Mouse (Mus musculus) right cerebral cortex, postnatal 36 days (tissue): ENCODE measurements around the gene Kiss1r.

Experiments
- DNase-seq, 2 experiments: peaks; one replicate each; pipeline ENCODE4 v3.0.0; 2022; ENCODE audit warnings: low spot score in 2 of 2, mixed read lengths in 1 of 2

Gene Kiss1r

GRCm38 (mm10) chr10:79897316-79898245 lies 19.2 kb upstream of the Kiss1r start:
- DNase-seq = no peak

GRCm38 (mm10) chr10:79900951-79901410 lies 15.8 kb upstream of the Kiss1r start:
- peak; percentile 89 to 91 for DNase-seq

GRCm38 (mm10) chr10:79906712-79907111 lies 10.1 kb upstream of the Kiss1r start:
- DNase-seq = no peak

- DNase-seq = no peak
Observed at GRCm38 (mm10) chr10:79907415-79907814, 9.4 kb upstream of the Kiss1r start.

- peak; percentile 91 to 92 for DNase-seq
Observed at GRCm38 (mm10) chr10:79908167-79909091, 8.3 kb upstream of the Kiss1r start, which contains the start of gene Med16. TSS of gene Med16 (minus strand) at chr10:79908923.

- DNase-seq = no peak
Observed at GRCm38 (mm10) chr10:79909092-79909922, 7.5 kb upstream of the Kiss1r start.

GRCm38 (mm10) chr10:79910556-79910955 lies 6.2 kb upstream of the Kiss1r start, which contains the start of gene Gm26602:
TSS of gene Gm26602 (plus strand) at chr10:79910856.
- DNase-seq = no peak

- DNase-seq = no peak
Observed at GRCm38 (mm10) chr10:79912412-79912811, 4.4 kb upstream of the Kiss1r start.

- DNase-seq = no peak
Observed at GRCm38 (mm10) chr10:79914131-79914947, 2.4 kb upstream of the Kiss1r start.

- no peak for DNase-seq
Observed at GRCm38 (mm10) chr10:79914948-79915596, 1.7 kb upstream of the Kiss1r start.

- no peak for DNase-seq
Observed at GRCm38 (mm10) chr10:79916081-79916480, 690 bp upstream of the Kiss1r start.

GRCm38 (mm10) chr10:79917532-79918100 lies 845 bp downstream of the Kiss1r start:
- DNase-seq = no peak

- no peak for DNase-seq
Observed at GRCm38 (mm10) chr10:79918231-79919078, 1.7 kb downstream of the Kiss1r start.

- no peak for DNase-seq
Observed at GRCm38 (mm10) chr10:79919251-79919849, 2.6 kb downstream of the Kiss1r start.

GRCm38 (mm10) chr10:79920056-79920890 lies 3.5 kb downstream of the Kiss1r start:
- DNase-seq = no peak

- DNase-seq = no peak
Observed at GRCm38 (mm10) chr10:79920958-79921535, 4.3 kb downstream of the Kiss1r start, which contains the start of gene R3hdm4. TSS of gene R3hdm4 (minus strand) at chr10:79921208.

GRCm38 (mm10) chr10:79921572-79921971 lies 4.8 kb downstream of the Kiss1r start:
- DNase-seq = no peak
